Mouse (Mus musculus) CH12.LX (cell line): ENCODE results near the gene Myh9. TPM values are rescaled to one million over a fixed set of nuclear protein-coding genes. Genes with fewer than 3 reads are reported as not detected.

Experiments used
- DNase-seq: peaks from one replicate; pipeline ENCODE4 v3.0.0-alpha.2; 2013; ENCODE audit errors: extremely low read depth
- H3K27ac ChIP-seq: 2 replicates; pipeline ENCODE4 v1.5.1; 2012; ENCODE audit warnings: low read depth, mild to moderate bottlenecking, control low read depth, moderate library complexity; ENCODE audit not compliant: insufficient read depth
- H3K27me3 ChIP-seq: replicated peaks from 2 replicates; pipeline ENCODE3; 2012; ENCODE audit warnings: inconsistent platforms
- H3K36me3 ChIP-seq, 2 experiments: replicated peaks in 1 of 2; 2 replicates each; pipeline versions ENCODE3 to v1.6.1; 2012; ENCODE audit warnings: inconsistent platforms in 1 of 2, low read length in 1 of 2, mild to moderate bottlenecking in 1 of 2, mixed read lengths in 1 of 2, moderate library complexity in 1 of 2; ENCODE audit not compliant: control insufficient read depth in 1 of 2, insufficient read depth in 1 of 2
- H3K4me1 ChIP-seq, 2 experiments: 2 replicates each; pipeline ENCODE4 v1.6.1; 2012; ENCODE audit warnings: inconsistent platforms in 1 of 2, moderate library complexity in 1 of 2; ENCODE audit not compliant: insufficient read depth in 2 of 2, control insufficient read depth in 1 of 2
- H3K4me2 ChIP-seq: 2 replicates; pipeline ENCODE4 v1.6.1; 2012; ENCODE audit warnings: low read depth, mild to moderate bottlenecking, control low read depth; ENCODE audit not compliant: poor library complexity, insufficient read depth, severe bottlenecking
- H3K4me3 ChIP-seq, 3 experiments: fragments of 150-350 bp in 1 of 3; sonication (generic) in 1 of 3; replicated peaks in 1 of 3; 2 replicates each; pipeline versions ENCODE3 to v1.5.1; 2011 to 2012; ENCODE audit warnings: low read depth in 2 of 3, low read length in 2 of 3, mild to moderate bottlenecking in 2 of 3, moderate library complexity in 2 of 3, control low read depth in 1 of 3, improper control_type of control experiment in 1 of 3, inconsistent platforms in 1 of 3, mixed read lengths in 1 of 3; ENCODE audit not compliant: poor library complexity in 1 of 3
- H3K79me2 ChIP-seq: replicated peaks from 2 replicates; pipeline ENCODE4 v1.6.1; 2012; ENCODE audit warnings: mild to moderate bottlenecking, moderate library complexity; ENCODE audit not compliant: control insufficient read depth, poor library complexity, insufficient read depth, severe bottlenecking; ENCODE audit errors: extremely low read depth
- H3K9ac ChIP-seq: 2 replicates; pipeline ENCODE4 v1.6.1; 2012; ENCODE audit warnings: low read depth, mild to moderate bottlenecking, control low read depth, moderate library complexity; ENCODE audit not compliant: insufficient read depth
- H3K9me3 ChIP-seq: replicated peaks from 2 replicates; pipeline ENCODE3; 2012; ENCODE audit warnings: low read length, inconsistent platforms, mixed read lengths
- CHD1 ChIP-seq: IDR thresholded peaks from 2 replicates; pipeline ENCODE4 v1.6.1; 2012; ENCODE audit warnings: low read depth, low read length, improper control_type of control experiment, inconsistent platforms
- CTCF ChIP-seq, 2 experiments: IDR thresholded peaks in 1 of 2; conservative IDR thresholded peaks in 1 of 2; 2 replicates each; pipeline ENCODE4 v1.5.1; 2011 to 2012; ENCODE audit warnings: low read depth in 2 of 2, low read length in 2 of 2, improper control_type of control experiment in 1 of 2, inconsistent platforms in 1 of 2, mild to moderate bottlenecking in 1 of 2, moderate library complexity in 1 of 2
- E2F4 ChIP-seq: IDR thresholded peaks from 2 replicates; pipeline ENCODE4 v1.6.1; 2011; ENCODE audit warnings: low read depth, low read length, improper control_type of control experiment; ENCODE audit not compliant: insufficient replicate concordance
- EP300 ChIP-seq: IDR thresholded peaks from 2 replicates; pipeline ENCODE4 v1.6.1; 2011; ENCODE audit warnings: low read length, improper control_type of control experiment
- ETS1 ChIP-seq: conservative IDR thresholded peaks from 2 replicates; pipeline ENCODE4 v1.6.1; 2012; ENCODE audit warnings: low read depth, mild to moderate bottlenecking, inconsistent platforms, low read length, improper control_type of control experiment, moderate library complexity
- GABPA ChIP-seq: IDR thresholded peaks from 2 replicates; pipeline ENCODE4 v1.6.1; 2012; ENCODE audit warnings: low read depth, low read length, improper control_type of control experiment, inconsistent platforms; ENCODE audit not compliant: insufficient replicate concordance
- HCFC1 ChIP-seq: IDR thresholded peaks from 2 replicates; pipeline ENCODE4 v1.6.1; 2012; ENCODE audit warnings: low read depth, mild to moderate bottlenecking, inconsistent platforms, low read length, improper control_type of control experiment
- JUN ChIP-seq: IDR thresholded peaks from 2 replicates; pipeline ENCODE4 v1.6.1; 2011; ENCODE audit warnings: low read depth, mild to moderate bottlenecking, low read length, improper control_type of control experiment, moderate library complexity; ENCODE audit not compliant: insufficient read depth
- JUND ChIP-seq: conservative IDR thresholded peaks from 2 replicates; pipeline ENCODE4 v1.6.1; 2011; ENCODE audit warnings: low read depth, low read length, improper control_type of control experiment
- MAFK ChIP-seq: IDR thresholded peaks from 2 replicates; pipeline ENCODE4 v1.6.1; 2011; ENCODE audit warnings: low read length, improper control_type of control experiment; ENCODE audit not compliant: insufficient replicate concordance
- MAX ChIP-seq: IDR thresholded peaks from 2 replicates; pipeline ENCODE4 v1.6.1; 2011; ENCODE audit warnings: low read length, improper control_type of control experiment
- NRF1 ChIP-seq: IDR thresholded peaks from 2 replicates; pipeline ENCODE4 v1.6.1; 2014; ENCODE audit warnings: low read depth, mild to moderate bottlenecking, inconsistent platforms, low read length, improper control_type of control experiment, moderate library complexity
- PAX5 ChIP-seq: IDR thresholded peaks from 2 replicates; pipeline ENCODE4 v1.6.1; 2012; ENCODE audit warnings: low read length, inconsistent platforms, mixed read lengths
- POLR2A ChIP-seq: IDR thresholded peaks from 2 replicates; pipeline ENCODE4 v1.6.1; 2011; ENCODE audit warnings: low read depth, mild to moderate bottlenecking, improper control_type of control experiment, low read length
- TBP ChIP-seq: conservative IDR thresholded peaks from 2 replicates; pipeline ENCODE4 v1.6.1; 2011; ENCODE audit warnings: low read depth, low read length, improper control_type of control experiment
- TCF12 ChIP-seq: IDR thresholded peaks from 2 replicates; pipeline ENCODE4 v1.6.1; 2014; ENCODE audit warnings: low read depth, mild to moderate bottlenecking, inconsistent platforms, low read length, improper control_type of control experiment
- USF2 ChIP-seq: conservative IDR thresholded peaks from 2 replicates; pipeline ENCODE4 v1.6.1; 2011; ENCODE audit warnings: low read depth, low read length, improper control_type of control experiment
- ZC3H11A ChIP-seq: IDR thresholded peaks from 2 replicates; pipeline ENCODE4 v1.6.1; 2012; ENCODE audit warnings: low read depth, mild to moderate bottlenecking, inconsistent platforms, low read length, improper control_type of control experiment
- dilution Hi-C: fragments of 300-500 bp; cut with MboI; formaldehyde crosslinking; loops from 2 replicates; pipeline ENCODE4 v1.14.3; 2020; ENCODE audit warnings: low sequenced_read_pairs; ENCODE audit not compliant: extremely low pct_unique_long_range_greater_than_20kb, extremely low pct_ligation_motif_present
- in situ Hi-C: fragments of 300-500 bp; cut with MboI; formaldehyde crosslinking; loops from 3 replicates; pipeline ENCODE4 v1.14.3; 2019; ENCODE audit warnings: low sequenced_read_pairs, low pct_ligation_motif_present, low pct_unique_long_range_greater_than_20kb, mixed read lengths
- polyA plus RNA-seq: library from polyadenylated mRNA; unstranded; fragments of >175 nt; gene quantifications from 2 replicates; pipeline ENCODE4 v1.2.1, GENCODE M21; 2012; ENCODE audit warnings: low read depth; ENCODE audit not compliant: insufficient read length
- total RNA-seq, 2 experiments: library from RNA; depleted of rRNA; stranded (reverse); fragments of 300-350 nt in 1 of 2; fragments of >200 nt in 1 of 2; gene quantifications; 2 replicates each; pipeline ENCODE4 v1.2.3; 2012 to 2014

Myh9 gene
- total and polyA plus RNA-seq, 3 experiments = 43.8 to 165 (median 146) TPM

DNA sequence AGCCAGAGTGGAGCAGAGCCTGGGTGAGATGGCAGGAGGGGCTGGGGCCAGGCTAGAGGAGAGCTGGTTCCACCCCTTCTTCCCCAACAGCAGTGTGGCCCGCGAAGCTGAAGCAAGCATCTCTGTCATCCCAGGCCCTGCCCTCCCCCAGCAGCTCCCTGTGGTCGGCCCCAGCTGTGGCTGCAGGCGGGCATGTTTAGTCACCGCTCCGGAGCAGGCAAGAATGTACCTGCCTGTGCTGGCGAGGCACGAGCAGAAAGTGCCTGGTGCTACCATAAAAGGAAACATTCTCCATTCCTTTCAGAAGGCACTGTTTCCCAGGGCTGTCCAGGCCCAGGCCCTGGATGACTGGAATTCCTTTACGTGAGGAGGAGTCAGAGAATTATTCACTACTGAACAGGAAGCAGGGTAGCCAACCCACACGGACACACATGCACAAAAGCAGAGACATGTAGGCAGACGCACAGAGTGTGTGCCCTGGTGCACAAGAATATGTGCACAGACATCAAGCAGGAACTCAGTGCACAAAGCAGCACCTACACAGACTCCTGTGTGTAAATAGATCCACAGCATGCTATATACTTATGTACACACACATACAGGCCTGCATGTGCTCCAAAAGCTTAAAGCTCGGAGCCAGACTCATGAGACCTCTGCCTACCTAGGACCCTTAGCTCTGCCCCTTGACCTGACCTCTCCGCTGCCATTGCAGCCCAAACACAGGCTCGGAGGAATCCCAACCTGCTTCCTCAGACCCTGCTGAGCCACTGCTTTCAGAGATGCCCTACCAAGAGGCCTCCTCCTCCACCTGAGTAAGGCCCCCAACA, 43.1 kb downstream of the Myh9 start (continued):
- no peak for TF ChIP-seq HCFC1
- TF ChIP-seq MAX = no peak
- TF ChIP-seq POLR2A = peak; percentile 19; the same call in 1 of the 2 replicates
- TF ChIP-seq ZC3H11A = no peak
- TF ChIP-seq ETS1 = peak; percentile 94
- TF ChIP-seq CHD1 = peak; percentile 97
- TF ChIP-seq JUN = no peak
- no peak for TF ChIP-seq GABPA
- TF ChIP-seq JUND = no peak
- peak; percentile 93 for TF ChIP-seq TCF12
- TF ChIP-seq NRF1 = 0 out of 2 replicates have a peak, but pooled peaks have one; percentile 36
- no peak for TF ChIP-seq USF2
- 0 out of 2 replicates have a peak, but pooled peaks have one; percentile 41 for TF ChIP-seq TBP
- no peak for TF ChIP-seq CTCF (conservative IDR thresholded peaks at IDR 0.05 in 1 of 2, IDR thresholded peaks at IDR 0.05 in 1 of 2; ENCODE audit: low read depth in 2 of 2, low read length in 2 of 2)
- TF ChIP-seq, all 38 proteins: peak for 14

DNA sequence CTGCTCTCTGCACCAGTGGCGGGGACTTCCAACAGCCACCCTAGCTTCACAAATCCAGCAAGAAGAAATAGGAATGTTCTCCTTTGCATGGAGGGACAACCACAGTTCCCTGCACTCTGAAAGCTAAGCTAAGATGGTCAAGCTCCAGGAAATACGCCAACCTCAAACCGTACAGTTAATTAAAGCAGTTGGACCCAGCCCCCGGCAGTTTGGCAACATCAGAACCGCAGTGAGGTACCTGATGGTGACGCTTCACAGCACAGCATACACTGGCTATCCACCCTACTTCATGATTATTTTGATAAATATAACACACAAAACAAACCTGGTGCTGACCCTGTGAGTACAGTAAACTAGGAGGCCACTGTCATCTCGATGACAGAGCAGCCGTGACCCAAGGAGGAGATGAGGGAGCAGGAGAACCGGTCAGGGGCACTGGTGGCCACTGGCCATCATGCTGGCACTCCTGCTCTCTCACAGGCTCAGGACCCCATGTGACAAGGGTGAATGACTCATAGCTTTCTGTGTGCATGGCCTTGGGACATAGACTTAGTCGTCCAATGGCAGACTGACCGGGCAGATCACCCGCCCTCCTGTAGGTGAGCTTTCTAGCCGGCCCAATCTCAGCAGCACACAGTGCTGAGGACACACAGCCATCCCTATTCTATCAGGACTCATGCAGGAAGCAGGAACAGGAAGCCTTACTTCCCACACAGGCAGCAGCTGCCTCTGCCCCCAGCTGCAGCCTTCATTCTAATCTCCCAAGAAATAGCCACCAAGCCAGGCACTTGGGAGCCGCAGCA, 44.2 kb downstream of the Myh9 start:
- peaks cover 52 to 62% of the 10 kb centered on the region in 2 experiments for H3K4me1 ChIP-seq
- TF ChIP-seq ZC3H11A (no peak), MAFK (no peak), PAX5 (no peak), TCF12 (no peak), E2F4 (no peak), TBP (no peak), EP300 (no peak), CHD1 (no peak), JUN (no peak), MAX (no peak)
- H3K27ac ChIP-seq = peak overlapping the region; percentile 88
- peaks cover 74 to 93% of the 10 kb centered on the region in 2 experiments for H3K36me3 ChIP-seq
- H3K4me3 ChIP-seq = no peak overlapping the region
- DNase-seq = no peak
- peak overlapping the region; percentile 13; the same call in 1 of the 2 replicates for H3K4me2 ChIP-seq
- peaks cover 54% of the 10 kb centered on the region for H3K79me2 ChIP-seq
- H3K9ac ChIP-seq = no peak overlapping the region
- in situ Hi-C loops (no loop called here), dilution Hi-C loops (no loop called here)
- no peaks in the 10 kb centered on the region for H3K27me3 ChIP-seq
- H3K9me3 ChIP-seq = no peaks in the 10 kb centered on the region
